Mouse (Mus musculus) right cerebral cortex, adult 2 months (tissue): ENCODE data around the gene Nr2e1.

ENCODE experiments used
- DNase-seq, 2 experiments: peaks; one replicate each; pipeline ENCODE4 v3.0.0; 2021 to 2022; ENCODE audit warnings: low spot score in 2 of 2

Nr2e1 gene

DNA sequence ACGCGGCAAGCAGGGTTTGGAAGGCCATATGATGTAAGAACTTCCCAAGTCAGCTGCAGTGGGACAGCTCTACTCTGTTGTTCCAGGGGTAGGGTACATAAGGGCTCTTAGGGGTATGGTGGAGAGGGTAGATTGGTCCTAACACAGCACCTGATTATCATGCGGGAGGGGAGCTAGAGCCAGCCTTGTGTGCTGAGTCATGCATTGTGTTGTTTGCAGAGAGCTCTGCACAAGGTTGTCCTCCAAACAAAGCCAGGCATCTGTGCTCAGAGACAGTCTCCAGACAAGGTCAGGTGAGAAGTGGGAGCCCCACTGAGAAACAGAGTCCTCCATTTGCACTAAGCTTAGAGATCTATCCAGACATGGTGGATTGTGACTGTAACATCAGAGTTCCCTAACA is 36.9 kb downstream of the Nr2e1 start:
- DNase-seq, result no peak

- no peak for DNase-seq
These were observed 37.5 kb downstream of the Nr2e1 start for GRCm38 (mm10) chr10:42545707-42546503.

DNA sequence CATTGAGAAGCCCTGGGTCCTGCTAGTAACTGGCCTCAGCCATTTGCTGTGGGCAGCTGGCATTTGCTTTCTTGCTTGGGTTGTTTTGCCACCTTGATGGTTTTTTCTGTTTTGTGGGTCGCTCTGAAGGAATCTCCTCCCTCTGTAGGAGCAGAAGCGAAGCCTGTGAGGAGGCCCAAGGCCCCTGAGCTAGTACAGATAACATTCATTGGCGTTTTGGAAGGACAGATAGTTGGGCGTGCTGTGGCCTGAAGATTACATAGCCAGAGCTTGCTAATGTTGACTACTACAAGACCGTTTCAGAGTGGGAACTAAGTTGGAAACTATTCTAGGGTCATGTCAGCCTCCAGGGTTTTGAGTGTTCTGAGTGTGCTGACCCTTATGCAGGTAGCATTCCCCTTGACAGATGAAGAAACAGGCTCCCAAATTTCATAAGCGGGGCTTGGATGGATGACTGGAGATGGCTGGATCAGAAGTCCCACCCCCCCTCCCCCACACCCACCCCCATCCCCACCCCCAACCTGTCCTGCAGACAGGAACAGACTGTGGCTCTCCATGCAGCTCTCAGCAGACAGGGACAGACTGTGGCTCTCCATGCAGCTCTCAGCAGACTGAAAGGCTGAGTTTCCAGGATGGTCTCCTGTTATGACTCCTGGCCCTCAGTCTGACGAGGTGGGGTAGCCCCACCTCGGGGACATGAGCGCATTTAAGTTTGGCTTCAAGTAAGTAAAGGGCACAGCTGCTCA is 45.7 kb downstream of the Nr2e1 start:
- no peak for DNase-seq

GRCm38 (mm10) chr10:42533836-42534453 is 49.5 kb downstream of the Nr2e1 start:
- no peak for DNase-seq

DNA sequence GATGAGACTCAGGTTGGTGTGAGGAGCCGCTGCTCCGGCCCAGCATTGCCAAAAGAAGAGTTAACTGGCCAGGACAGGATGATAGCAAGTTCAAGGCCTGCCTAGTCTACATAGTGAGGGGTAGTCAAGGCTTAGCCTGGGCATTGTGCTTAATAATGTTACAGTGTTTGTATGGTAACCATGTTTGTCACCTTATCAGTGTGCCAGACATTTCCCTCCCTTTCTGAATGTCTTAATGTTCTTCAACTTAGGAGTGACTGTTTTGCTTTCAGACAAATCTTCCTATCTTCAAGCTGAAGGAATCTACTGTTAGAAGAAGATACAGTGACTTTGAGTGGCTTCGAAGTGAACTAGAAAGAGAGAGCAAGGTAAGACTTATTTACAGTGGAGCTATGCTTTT is 57.8 kb downstream of the Nr2e1 start:
- DNase-seq, result no peak

GRCm38 (mm10) chr10:42523556-42524162 is 59.8 kb downstream of the Nr2e1 start:
- DNase-seq, result no peak

- no peak for DNase-seq
These were observed 60.5 kb downstream of the Nr2e1 start for GRCm38 (mm10) chr10:42522912-42523311.

- DNase-seq, result no peak
These were observed 62.0 kb downstream of the Nr2e1 start for GRCm38 (mm10) chr10:42521315-42521981.

DNA sequence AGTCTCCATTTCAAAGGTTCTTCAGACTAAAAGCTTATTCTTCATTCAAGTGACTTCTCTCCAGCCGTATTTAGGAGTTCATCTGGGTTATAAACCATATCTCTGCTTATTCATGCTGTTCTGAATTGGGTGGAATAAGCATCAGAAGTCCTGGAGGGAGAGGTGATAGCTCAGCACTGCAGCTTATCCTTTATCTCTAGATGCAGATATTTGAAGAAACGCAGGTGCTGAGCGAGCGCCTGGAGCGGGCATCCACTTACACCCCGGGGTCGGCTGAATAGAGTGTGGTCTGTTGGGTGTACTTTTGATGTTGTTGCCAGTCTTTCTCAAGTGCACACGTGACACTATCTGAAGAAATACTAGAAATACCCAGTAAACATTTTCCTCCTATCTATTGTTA is 65.1 kb downstream of the Nr2e1 start:
- DNase-seq, result no peak

DNA sequence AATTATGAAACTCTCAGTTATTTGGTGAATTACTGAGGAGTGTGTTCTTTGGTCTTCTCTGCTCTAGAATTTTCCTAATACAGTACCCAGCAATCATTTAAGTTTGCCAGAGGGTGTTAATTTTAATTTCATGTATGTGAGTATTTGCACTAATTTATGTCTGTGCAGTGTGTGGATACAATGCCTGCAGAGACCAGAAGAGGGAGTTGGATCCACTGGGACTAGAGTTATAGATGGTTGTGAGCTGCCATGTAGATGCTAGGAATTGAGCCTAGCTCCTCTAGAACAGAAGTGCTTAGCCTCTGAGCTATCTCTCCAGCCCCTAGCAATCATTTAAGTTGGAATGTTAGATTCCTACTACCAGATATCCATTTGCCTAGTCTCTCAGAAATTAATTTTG is 69.3 kb downstream of the Nr2e1 start:
- DNase-seq, result no peak
